Mouse (Mus musculus) gastrocnemius, adult 18-20 months (tissue): ENCODE data around the gene Efr3b. TPM values are rescaled to one million over a fixed set of nuclear protein-coding genes. Genes with fewer than 3 reads are reported as not detected.

Experiments used
- DNase-seq: peaks from one replicate; pipeline ENCODE4 v3.0.0; 2021; ENCODE audit warnings: low spot score
- total RNA-seq, 2 experiments: library from RNA; stranded (reverse); gene quantifications; 2 replicates each; pipeline ENCODE4 v1.2.3; 2021

The Efr3b gene
- total RNA-seq, 2 experiments from 2014 or later, result 3.3 to 5.6 TPM

GRCm38 (mm10) chr12:4039046-4039445 is 331 bp upstream of the Efr3b start:
- DNase-seq, result no peak

- no peak for DNase-seq
These were observed 1.2 kb downstream of the Efr3b start for GRCm38 (mm10) chr12:4037511-4037910.

GRCm38 (mm10) chr12:4036157-4036556 is 2.6 kb downstream of the Efr3b start:
- no peak for DNase-seq

- peak; percentile 33 for DNase-seq
These were observed 9.7 kb downstream of the Efr3b start for GRCm38 (mm10) chr12:4029064-4029463.

GRCm38 (mm10) chr12:4028516-4028915 is 10.2 kb downstream of the Efr3b start:
- no peak for DNase-seq

GRCm38 (mm10) chr12:4024356-4024755 is 14.4 kb downstream of the Efr3b start:
- no peak for DNase-seq

GRCm38 (mm10) chr12:4023501-4023900 is 15.2 kb downstream of the Efr3b start:
- DNase-seq, result no peak

GRCm38 (mm10) chr12:4022845-4023244 is 15.9 kb downstream of the Efr3b start:
- DNase-seq, result peak; percentile 78

- no peak for DNase-seq
These were observed 18.2 kb downstream of the Efr3b start for GRCm38 (mm10) chr12:4020505-4020904.

- no peak for DNase-seq
These were observed 22.4 kb downstream of the Efr3b start for GRCm38 (mm10) chr12:4016321-4016720.

- DNase-seq, result no peak
These were observed 23.0 kb downstream of the Efr3b start for GRCm38 (mm10) chr12:4015741-4016140.

- DNase-seq, result no peak
These were observed 23.5 kb downstream of the Efr3b start for GRCm38 (mm10) chr12:4015255-4015654.

GRCm38 (mm10) chr12:4011715-4012114 is 27.0 kb downstream of the Efr3b start:
- DNase-seq, result no peak

GRCm38 (mm10) chr12:4011301-4011700 is 27.4 kb downstream of the Efr3b start:
- no peak for DNase-seq

GRCm38 (mm10) chr12:4008731-4009130 is 30.0 kb downstream of the Efr3b start:
- no peak for DNase-seq

- DNase-seq, result no peak
These were observed 30.9 kb downstream of the Efr3b start for GRCm38 (mm10) chr12:4007766-4008165.

GRCm38 (mm10) chr12:4007181-4007580 is 31.5 kb downstream of the Efr3b start:
- peak; percentile 57 for DNase-seq

GRCm38 (mm10) chr12:4006079-4006478 is 32.6 kb downstream of the Efr3b start:
- no peak for DNase-seq

- no peak for DNase-seq
These were observed 34.1 kb downstream of the Efr3b start for GRCm38 (mm10) chr12:4004648-4005047.

GRCm38 (mm10) chr12:4000406-4000805 is 38.3 kb downstream of the Efr3b start:
- no peak for DNase-seq

GRCm38 (mm10) chr12:3996749-3997148 is 42.0 kb downstream of the Efr3b start:
- no peak for DNase-seq

- no peak for DNase-seq
These were observed 47.7 kb downstream of the Efr3b start for GRCm38 (mm10) chr12:3991047-3991446.

GRCm38 (mm10) chr12:3989943-3990342 is 48.8 kb downstream of the Efr3b start:
- no peak for DNase-seq

GRCm38 (mm10) chr12:3984446-3984845 is 54.3 kb downstream of the Efr3b start:
- DNase-seq, result no peak
